Mouse (Mus musculus) heart, postnatal 14 days (tissue): ENCODE data around the gene Wscd2. TPM values are rescaled to one million over a fixed set of nuclear protein-coding genes. Genes with fewer than 3 reads are reported as not detected.
A peak's percentile ranks its signal among the peaks of the same experiment; 100 is the strongest.

Experiments
- DNase-seq, 2 experiments: peaks; one replicate each; pipeline ENCODE4 v3.0.0; 2021 to 2022
- intact Hi-C: fragments of 180-260 bp; cut with DNase I; formaldehyde crosslinking; loops from one replicate; pipeline ENCODE4 v1.15.1; 2025
- total RNA-seq, 2 experiments: library from RNA; stranded (reverse); gene quantifications; 2 replicates each; pipeline ENCODE4 v1.2.3; 2021

Gene Wscd2
- total RNA-seq, 2 experiments from 2014 or later = 0.36 to 0.49 TPM

- DNase-seq = no peak
- intact Hi-C loops = loop anchor here (10.0 kb wide), 1 partner anchor 336 kb away; no protein-coding TSS in a partner anchor
Measured at GRCm38 (mm10) chr5:113479075-113479474, 11.1 kb upstream of the Wscd2 start.

- DNase-seq = no peak
- intact Hi-C loops = no loop called here
Measured at GRCm38 (mm10) chr5:113480451-113480850, 9.7 kb upstream of the Wscd2 start.

DNA sequence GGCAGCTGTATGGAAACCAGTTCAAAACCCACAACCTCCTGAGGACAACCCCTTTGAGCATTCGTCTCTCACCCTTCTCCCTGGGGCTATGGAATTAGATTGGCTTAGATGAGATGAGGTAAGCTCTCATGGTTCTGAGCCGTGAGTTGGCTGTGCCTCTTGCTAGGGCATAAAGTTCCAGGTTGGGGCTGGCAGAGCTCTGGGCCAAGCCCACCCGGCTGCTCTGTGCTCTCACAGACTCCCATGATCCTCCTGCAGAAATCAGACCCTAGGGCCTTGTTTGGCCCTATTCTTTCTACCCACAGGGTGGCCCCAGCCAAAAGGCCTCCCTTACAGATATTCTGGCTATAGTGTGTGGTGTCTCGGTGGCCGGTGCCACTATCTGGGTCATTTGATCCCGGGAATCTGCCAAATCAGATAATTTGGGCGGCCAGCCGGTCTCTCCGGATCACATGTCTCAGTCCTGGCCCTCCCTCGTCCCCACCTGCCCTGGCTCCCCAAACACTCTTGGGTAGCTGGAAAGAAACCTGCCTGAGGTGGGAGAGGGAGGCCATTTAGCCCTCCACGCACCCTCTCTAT, 4.5 kb upstream of the Wscd2 start:
- intact Hi-C loops = no loop called here

DNA sequence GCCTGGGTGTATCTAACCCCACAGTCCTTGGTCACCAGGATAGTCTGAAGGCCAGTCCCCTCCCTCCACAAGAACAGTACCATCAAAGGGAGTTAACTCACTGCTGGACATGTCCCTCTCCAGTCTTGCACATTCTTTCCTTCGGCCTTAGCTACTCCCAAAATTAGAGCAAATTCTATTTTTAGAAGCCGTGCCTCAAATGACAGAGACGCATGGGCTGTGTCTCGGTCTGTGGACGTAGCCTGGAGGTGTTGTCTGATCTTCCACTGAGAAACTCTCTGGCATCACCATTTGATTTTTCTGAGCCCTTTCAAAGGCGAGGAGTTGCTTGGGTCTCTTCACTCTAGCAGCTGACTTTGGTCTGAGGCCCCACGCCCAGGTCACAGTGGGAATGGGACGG, 2.3 kb upstream of the Wscd2 start:
- intact Hi-C loops = no loop called here
- DNase-seq = no peak

More for the DNA sequence above, 4.5 kb upstream of the Wscd2 start:
- DNase-seq = no peak

DNA sequence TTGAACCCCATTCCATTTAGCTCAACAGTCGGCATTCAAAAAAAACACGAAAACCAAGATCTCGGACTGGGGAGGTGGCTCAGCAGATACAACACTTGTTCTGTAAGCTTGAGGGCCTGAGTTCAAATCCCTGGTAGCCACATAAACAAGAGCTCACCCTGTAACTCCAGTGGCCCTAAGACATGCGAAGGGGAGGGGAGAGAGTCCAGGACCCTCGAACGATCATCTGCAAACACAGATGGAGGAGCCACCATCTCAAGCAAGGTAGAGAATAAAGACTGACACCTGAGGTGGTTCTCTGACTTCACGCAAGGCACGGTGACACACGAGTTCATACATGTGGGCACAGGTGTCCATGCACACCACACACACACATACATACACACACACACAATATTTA, 516 bp upstream of the Wscd2 start:
- intact Hi-C loops = no loop called here
- no peak for DNase-seq

GRCm38 (mm10) chr5:113490467-113491260, 531 bp downstream of the Wscd2 start:
- peak; percentile 42 to 46 for DNase-seq
- intact Hi-C loops = no loop called here

GRCm38 (mm10) chr5:113491552-113491951, 1.4 kb downstream of the Wscd2 start:
- DNase-seq = no peak
- intact Hi-C loops = no loop called here

DNA sequence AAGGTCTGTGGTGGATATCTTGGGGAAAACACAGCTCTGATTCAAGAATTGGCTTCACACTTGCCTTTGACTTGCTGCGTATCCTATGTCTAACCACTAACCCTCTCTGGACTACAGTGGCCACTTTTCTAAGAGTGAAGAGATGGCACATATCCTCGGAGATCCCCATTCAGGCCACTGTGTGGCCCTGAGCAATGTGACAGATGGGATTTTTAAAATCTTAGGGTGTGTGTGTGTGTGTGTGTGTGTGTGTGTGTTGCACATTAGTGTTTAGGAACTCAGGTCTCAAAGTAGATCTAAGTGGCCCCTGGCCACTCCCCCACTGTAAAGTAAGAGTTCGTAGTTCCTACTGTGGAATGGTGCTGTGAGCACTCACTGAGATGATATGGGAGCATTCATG, 1.9 kb downstream of the Wscd2 start:
- DNase-seq = no peak
- intact Hi-C loops = no loop called here

DNA sequence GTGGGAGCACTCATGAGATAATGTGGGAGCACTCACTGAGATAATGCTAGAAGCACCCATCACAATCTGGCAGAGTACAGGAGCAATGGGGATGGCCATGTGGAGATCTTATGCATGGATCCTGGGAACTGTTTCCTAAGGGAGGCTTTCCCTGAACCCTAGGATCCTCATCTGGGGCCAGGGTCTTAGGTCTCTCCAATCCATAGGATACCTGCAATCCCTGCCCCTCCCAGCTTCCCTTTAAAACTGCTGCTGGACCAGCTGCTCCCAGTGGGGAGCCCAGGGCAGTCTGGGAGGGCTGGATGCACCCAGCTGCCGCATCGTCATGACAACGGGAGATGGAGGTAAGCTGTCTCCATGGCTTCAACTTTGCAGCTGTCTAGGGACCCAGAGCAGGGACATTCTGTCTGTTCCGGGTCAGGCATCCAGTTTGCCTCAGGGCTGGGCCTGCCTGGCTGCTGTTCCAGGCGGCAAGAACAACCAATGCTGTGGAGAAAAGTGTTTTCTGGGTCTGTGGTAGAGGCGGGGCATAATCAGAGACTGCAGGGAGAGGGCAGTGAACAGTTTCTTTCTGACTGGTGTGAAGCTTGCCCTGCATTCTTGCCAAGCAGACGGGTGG, 2.4 kb downstream of the Wscd2 start:
- peak in 1 of 2 experiments; percentile 18 for DNase-seq
- intact Hi-C loops = no loop called here

GRCm38 (mm10) chr5:113493997-113494396, 3.9 kb downstream of the Wscd2 start:
- DNase-seq = no peak
- intact Hi-C loops = no loop called here

GRCm38 (mm10) chr5:113496926-113497325, 6.8 kb downstream of the Wscd2 start:
- no peak for DNase-seq
- intact Hi-C loops = no loop called here

- intact Hi-C loops = no loop called here
- no peak for DNase-seq
Measured at GRCm38 (mm10) chr5:113499421-113499820, 9.3 kb downstream of the Wscd2 start.

GRCm38 (mm10) chr5:113503276-113503675, 13.1 kb downstream of the Wscd2 start:
- intact Hi-C loops = no loop called here
- DNase-seq = peak in 1 of 2 experiments; percentile 14

GRCm38 (mm10) chr5:113504654-113505053, 14.5 kb downstream of the Wscd2 start:
- intact Hi-C loops = no loop called here
- DNase-seq = no peak

- intact Hi-C loops = no loop called here
- DNase-seq = no peak
Measured at GRCm38 (mm10) chr5:113506065-113506464, 15.9 kb downstream of the Wscd2 start.

DNA sequence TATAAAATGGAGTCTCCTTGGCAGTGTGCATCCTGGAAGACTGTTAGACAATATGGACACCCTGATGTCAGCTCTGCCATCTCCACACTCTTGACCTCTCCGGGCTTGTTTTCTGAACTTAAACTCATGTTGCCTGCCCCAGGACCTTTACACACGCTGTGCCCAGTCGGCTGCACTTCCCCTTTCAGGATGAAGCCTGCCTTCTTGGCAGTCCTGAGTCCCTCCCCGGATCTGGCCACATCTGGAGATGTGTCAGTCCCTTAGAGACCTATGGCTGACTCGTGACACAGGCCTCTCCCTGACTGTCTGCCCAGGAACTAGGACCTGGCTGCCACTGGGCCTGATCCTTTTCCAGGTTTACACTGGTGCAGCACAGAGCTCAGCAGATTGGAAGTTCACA, 16.6 kb downstream of the Wscd2 start:
- no peak for DNase-seq
- intact Hi-C loops = no loop called here

- no peak for DNase-seq
- intact Hi-C loops = no loop called here
Measured at GRCm38 (mm10) chr5:113509167-113509566, 19.0 kb downstream of the Wscd2 start.

DNA sequence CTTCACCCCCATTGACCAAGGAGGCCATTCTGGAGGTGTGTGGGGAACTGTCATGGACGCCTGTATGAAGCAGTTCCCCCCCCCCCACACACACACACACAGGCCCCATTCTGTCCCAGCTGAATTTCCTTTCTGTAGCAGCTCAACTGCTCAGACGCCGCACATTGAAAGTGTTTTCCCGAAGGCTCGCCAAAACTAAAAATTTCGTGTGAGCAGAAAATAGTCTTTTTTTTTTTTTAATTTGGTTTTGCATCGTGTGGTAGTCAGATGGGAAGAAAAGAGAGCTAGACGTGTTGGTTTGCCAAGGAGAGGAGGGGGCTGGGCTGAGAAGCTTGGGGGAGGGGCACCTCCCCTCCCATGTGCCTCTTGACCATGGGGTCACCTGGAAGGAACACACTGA, 23.5 kb downstream of the Wscd2 start:
- intact Hi-C loops = no loop called here
- no peak for DNase-seq

DNA sequence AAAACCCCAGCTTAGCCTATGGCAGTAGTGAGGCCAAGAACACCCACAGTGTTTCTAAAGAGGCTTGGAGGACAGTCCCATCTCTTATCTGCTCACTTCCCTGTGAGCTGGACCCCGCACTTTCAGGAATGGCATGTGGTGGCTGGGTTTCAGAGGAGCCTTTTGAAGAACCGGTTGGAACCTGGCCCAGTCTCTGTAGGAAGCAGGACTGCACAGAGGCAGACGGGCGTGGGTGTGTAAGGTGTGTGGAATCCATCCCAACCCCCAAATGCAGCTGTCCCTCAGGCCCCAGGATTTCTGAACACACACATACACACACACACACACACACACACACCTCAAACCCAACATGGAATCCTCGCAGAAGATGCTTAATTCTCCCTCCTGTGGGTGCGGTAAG, 23.9 kb downstream of the Wscd2 start:
- intact Hi-C loops = no loop called here
- DNase-seq = no peak

- DNase-seq = no peak
- intact Hi-C loops = no loop called here
Measured at GRCm38 (mm10) chr5:113516119-113516872, 26.2 kb downstream of the Wscd2 start.

DNA sequence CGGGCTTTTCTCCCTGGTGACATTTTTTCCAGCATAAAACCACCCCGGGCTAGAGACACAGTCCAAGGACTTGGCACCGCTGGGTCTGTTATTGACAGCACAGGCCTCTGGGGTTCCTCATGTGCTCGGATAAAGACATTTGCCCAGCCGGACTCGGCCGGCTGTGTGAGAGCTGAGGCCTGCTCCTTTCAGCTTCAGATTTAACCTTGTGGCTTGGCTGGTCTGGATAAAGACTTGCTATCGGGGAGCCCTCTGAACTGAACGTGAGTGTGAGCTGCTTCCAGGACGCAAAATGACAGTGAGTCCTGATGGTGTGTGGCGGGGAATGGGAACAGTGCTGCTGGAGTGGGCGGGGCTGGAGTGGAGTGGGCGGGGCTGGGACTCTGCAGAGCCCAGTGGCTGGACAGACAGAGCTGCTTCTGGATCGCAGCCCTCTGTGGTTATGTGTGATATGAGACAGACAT, 26.8 kb downstream of the Wscd2 start:
- intact Hi-C loops = no loop called here
- peak in 1 of 2 experiments; percentile 20 for DNase-seq
